Mouse (Mus musculus) telencephalon, adult 2 months (tissue): ENCODE results near the gene Gm10217.

ENCODE experiments used
- DNase-seq: peaks from one replicate; pipeline ENCODE4 v3.0.0-alpha.2; 2011; ENCODE audit warnings: low read depth, low spot score

Gene Gm10217

DNA sequence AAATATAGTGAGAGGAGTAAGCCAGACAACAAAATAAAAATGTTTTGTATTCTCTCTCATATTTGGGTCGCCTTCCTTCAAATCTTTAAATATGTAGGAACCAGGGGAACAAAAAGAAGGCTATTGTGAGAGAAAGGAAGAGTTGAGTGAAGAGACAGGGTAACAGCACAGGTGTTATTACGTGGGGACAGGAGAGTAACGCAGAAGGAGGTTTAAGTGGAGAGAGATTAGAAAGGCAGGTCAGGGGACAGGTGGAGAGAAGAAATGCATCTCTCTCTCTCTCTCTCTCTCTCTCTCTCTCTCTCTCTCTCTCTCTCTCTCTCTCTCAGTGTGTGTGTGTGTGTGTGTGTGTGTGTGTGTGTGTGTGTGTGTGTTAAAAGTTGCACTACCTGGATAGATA, at the start of gene Gm10217:
Gene Gm10217 (plus strand): TSS at position 301 of the 400 bp plus-strand sequence.
- DNase-seq = no peak

DNA sequence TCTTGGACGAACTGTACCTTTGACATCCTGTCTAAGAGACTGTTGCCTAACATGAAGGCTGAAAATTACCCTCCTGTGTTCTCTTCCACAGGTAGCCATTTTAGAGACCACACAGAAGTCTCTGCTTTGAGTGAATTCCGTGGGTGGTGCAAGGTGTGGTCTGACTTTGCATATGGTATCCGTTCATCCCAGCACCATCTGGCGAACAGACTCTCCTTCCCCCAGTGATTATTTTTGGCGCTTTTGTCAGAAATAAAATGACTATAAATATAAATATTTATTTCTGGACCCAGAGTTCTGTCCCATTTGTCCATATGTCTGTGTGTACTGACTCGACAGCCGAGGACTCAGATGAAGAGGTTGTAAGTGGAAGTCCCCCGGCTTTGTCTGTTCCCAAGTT, 39.3 kb upstream of the Gm10217 start:
- DNase-seq = peak; percentile 43

DNA sequence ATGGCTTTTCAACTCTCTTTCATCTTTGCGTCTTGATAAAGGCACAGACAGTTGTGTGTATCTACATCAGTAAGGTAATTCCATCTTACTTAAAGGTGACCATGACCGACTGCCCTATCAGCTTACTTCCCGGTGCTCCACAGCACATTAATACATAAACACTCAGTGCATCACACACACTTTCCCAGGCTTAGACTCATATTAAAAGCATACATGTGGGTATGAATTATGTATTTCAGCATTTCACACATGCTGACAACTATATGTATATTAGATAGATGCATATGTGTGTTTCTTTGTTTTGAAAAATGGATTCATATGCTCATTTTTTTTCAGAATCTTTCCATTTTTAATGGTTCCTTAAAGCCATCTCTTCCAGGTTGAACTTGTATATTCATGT, 23.8 kb upstream of the Gm10217 start:
- DNase-seq = no peak

DNA sequence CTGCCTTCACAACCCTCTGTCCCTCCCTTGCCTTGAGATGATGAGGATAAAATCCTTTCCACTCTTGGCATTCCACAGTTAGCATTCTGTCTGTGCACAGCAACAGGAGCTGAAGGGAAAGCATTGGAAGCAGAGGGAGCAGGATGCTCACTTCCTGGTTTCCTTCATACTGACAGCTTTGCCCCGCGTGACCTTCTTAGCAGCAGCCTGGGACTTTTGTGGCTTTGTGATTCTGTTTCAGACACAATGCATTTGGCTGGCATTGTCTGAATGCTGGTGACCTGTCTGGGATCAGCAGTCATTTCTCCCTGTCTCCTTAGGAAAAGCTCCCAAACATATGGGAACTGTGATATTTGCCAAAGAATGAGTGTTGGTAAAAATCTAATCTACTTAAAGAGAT, 4.8 kb upstream of the Gm10217 start:
- DNase-seq = no peak

DNA sequence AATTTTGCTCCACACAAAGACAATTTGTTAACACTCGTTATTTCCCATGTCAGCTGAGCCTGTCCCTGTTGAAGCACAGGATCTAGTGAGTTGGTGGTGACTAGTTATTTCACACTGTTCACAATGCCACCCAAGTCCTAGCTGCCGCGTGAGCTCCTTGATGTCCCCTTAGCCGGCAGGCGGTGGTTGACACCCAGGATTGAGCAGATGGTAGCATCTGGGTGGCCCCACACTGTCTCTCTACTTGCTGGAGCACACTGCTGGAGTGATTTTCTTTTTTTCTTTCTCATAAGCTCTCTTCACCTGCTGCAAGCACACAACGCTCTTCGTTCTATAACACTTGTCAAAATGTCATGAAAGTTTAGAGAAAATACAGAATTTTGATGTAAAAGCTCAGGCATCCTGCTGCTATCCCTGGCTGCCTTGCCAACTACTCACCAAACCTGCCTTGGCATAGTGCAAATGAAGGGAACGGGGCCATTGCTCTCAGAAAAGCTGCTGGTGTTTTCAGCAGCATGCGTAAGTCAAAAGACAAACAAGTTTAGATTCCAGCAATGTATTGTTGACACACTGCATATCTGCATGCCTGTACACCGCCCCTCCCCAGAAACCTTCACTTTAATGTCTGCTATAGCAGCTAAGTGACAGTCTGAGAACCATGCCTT, 3.4 kb upstream of the Gm10217 start:
- no peak for DNase-seq

DNA sequence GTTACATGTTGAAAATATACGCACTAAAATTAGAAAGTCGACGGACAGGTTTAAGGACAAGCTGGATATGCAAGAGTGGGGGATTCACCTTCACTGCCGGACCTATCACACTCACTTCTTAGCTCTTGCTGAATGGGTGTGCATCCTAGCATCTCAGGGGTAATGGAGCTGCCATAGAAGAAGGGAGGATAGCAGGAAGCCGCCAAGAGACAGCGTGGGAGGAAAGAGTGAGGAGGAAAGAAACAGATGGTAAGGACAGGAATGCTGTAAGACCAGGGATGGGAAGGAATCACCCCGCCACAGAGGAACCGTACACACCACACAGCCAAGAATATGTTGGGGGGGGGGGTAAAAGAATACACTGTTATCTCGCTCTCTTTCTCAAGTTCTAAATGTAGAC, 1.1 kb downstream of the Gm10217 start:
- peak; percentile 77 for DNase-seq

DNA sequence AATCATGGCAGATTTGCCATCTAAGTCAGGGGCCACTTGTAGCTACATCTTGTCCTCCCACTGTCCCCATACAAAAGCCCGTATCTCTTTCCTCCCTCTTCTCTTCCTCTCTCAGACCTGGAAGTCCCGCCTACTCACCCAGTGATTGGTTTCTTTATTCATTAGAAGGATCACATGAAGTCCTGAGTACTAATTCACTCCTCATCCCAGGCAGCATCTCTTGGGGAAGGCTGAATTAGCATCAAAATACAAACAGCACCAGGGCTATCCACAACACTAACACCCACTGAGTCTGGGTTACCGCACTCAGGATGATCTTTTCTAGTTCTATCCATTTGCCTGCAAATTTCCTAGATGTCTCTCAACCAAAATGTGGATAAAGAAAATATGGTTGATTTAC, 4.0 kb downstream of the Gm10217 start:
- no peak for DNase-seq

DNA sequence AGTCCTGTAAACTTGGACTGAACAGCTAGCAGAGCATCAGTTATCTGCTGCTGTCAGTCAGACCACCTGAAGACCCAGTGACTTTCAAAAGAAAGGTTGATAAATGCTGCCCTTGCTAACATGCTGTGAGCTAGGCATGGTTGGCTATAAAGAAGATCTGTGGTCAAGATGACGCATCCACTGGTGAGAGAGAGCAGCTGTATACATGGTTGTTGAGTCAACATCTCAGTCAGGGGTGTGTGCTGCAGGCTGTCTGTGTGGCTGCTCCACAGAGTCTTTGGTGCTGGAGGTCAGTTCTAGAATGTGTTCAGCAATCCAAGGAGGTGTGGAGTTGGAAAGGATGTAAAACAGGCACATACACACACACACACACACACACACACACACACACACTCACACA, 12.2 kb downstream of the Gm10217 start:
- DNase-seq = no peak

DNA sequence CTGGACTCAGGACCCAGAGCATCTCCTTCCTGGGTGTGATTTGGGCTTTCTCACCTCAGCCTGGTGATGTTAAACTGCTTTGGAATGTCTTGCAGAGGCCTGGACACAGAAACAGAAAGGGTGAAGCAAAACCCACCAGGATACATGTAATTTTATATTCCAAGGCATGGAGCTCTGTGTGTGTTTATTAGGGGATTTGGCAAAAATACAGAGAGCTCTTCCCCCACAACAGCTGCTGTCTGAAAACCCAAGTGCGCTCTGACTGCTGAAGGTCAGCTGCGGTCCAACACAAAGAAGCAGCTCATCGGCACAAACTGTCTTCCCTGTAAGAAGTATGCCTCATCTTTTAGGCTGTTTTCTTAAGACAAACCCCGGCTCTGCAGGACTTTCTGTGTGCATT, 15.9 kb downstream of the Gm10217 start:
- DNase-seq = no peak

DNA sequence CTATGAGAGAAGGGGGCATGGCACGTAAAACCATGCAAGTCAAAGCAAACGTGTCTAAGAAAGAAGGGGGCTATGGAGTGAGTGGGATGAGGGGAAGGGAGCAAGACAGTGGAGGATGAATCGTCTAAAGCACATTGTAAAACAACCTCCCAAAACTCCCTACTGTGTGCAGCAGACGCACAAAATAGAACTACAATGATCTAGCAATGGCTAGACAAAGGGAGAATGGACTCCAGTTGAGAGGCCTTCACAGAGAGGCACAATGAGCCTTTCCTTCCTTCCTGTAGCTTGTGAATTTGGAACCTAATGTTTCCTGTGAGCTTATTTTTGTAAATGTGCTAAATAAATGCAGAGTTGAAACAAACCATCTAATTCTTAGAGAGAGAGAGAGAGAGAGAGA, 22.7 kb downstream of the Gm10217 start:
- no peak for DNase-seq

DNA sequence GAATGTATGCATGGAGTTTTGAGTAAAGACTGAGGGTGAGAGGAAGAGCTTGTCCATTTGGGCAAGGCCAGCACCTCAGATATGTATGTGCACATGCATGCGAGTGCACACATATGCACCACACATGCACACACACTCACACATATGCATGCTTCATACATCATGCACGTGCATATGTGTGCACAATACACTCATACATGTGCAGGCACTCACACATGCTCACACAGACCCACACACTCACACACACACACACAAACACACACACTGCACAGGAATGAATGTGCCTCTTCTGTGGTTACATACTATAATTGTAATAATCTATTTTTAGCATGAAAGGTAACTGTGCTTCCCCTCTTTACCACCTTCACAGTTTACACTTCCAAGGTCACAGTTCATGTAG, 35.1 kb downstream of the Gm10217 start:
- no peak for DNase-seq

DNA sequence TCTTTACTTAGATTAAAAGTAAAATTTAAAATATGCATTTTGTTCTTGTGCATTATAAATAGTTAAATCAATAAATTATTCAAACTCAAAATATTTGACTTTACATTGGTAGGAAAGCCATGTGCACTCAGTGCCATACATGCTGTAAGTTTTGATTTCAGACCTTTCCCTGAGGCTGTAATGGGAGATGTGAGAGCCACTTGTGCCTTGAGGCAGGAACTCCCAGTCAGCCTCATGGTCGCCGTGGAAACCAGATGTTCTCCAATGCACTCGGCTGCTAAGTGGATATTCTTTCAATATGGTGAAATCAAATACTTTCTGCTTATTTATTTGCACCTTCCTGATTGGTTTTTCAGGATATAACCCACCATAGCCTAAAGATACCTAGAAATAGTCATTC, 35.6 kb downstream of the Gm10217 start:
- no peak for DNase-seq
